Mouse (Mus musculus) c-Kit-positive CD71-negative TER-119-negative erythroid progenitor cells, embryonic 14.5 days (primary cell): ENCODE data around the gene E330034G19Rik.
"Not testable (repeated sequence)": the region's sequence is repeated elsewhere in the genome, so short reads cannot be mapped to it uniquely, and the experiment has no call there.

Experiments
- DNase-seq: peaks from one replicate; pipeline ENCODE4 v3.0.0-alpha.2; 2013; ENCODE audit warnings: low read depth

E330034G19Rik gene

DNA sequence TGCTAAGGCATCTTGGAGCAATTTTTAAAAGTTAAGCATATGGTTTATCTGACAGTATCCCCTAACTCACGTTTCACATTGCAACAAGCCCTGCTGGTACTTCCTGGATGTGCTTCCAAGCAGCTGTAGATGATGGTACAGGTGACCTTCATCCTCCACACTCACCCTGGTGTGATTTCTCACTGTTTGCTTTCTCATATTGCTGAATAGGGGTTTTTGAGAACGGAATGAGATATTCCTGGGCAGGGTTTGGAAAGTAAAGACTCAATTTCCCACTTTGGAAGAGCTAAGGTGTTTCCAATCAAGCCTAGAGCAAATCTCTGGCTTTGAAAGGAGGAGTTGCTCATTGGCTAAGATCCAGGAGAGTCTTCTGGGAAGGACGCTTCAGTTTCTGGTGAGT is at the start of gene E330034G19Rik:
E330034G19Rik (plus strand) TSS at position 301 of the 400 bp plus-strand sequence.
- no peak for DNase-seq

DNA sequence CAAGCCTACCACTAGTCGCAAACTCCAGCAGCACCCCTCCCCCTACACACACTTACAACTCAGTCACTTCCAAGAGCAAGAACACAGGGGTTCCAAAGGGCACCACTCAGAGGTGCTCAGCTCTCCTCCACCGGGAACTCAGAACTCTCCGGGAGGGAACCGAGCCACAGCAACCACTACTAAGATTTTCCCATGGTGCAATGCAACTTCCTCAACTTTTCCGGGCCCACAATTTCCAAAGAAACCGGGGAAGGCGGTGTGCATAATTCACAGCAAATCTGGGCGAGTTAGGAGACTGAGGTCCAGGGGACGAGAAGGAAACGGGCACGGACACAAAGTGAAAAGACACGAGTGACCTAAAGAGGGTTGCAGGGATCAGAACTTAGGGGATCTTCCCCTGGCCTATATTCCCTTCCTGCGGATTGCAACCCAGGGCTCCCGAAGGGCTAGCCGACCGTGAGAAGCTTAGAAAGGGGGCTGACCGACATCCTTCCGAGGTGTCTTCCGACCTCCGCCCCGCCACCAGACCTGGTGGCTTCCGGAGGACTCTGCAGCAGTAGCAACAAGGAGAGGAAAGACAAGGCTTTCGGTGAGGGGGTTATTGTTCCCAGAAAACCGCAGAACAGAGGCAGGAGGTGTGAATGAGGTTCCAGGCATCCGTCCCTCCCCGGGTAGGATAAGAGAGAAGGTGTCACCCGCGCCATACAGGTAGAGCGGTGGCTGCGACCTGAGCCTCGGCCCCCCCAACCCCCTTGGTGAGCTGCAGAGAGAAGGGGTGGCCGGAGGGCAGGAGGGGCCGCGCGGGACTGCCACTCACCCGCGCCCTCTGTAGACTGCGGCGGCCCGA is 48.5 kb upstream of the E330034G19Rik start:
- no peak for DNase-seq

GRCm38 (mm10) chr14:24245177-24246081 is 47.6 kb upstream of the E330034G19Rik start, which contains the start of gene Dlg5:
TSS of gene Dlg5 (minus strand) at chr14:24245920.
- no peak for DNase-seq

DNA sequence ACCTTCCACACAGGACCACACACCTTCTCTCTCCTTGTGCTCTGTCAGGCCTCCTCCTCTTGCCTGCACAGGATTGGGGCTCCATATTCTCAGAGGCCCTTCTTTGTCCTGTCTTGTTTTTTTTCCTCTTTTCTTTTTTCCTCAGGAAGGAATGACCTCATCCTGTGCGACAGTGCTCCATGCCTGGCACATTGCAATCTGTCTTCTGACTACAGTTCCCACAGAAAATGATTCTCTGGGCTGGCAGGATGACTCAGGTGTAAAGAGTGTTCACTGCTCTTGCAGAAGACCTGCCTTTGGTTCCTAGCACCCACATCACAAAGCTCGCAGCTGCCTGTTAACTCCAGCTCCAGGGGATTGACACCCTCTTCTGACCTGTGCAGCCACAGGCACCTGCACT is 43.1 kb upstream of the E330034G19Rik start:
- DNase-seq = no peak

- no peak for DNase-seq
Measured at GRCm38 (mm10) chr14:24251326-24251725, 41.7 kb upstream of the E330034G19Rik start.

- no peak for DNase-seq
Measured at GRCm38 (mm10) chr14:24253611-24254202, 39.3 kb upstream of the E330034G19Rik start.

GRCm38 (mm10) chr14:24255956-24256355 is 37.1 kb upstream of the E330034G19Rik start:
- DNase-seq = no peak

GRCm38 (mm10) chr14:24260391-24260790 is 32.6 kb upstream of the E330034G19Rik start:
- no peak for DNase-seq

- DNase-seq = no peak
Measured at GRCm38 (mm10) chr14:24262382-24262781, 30.6 kb upstream of the E330034G19Rik start.

- no peak for DNase-seq
Measured at GRCm38 (mm10) chr14:24262915-24263314, 30.1 kb upstream of the E330034G19Rik start.

DNA sequence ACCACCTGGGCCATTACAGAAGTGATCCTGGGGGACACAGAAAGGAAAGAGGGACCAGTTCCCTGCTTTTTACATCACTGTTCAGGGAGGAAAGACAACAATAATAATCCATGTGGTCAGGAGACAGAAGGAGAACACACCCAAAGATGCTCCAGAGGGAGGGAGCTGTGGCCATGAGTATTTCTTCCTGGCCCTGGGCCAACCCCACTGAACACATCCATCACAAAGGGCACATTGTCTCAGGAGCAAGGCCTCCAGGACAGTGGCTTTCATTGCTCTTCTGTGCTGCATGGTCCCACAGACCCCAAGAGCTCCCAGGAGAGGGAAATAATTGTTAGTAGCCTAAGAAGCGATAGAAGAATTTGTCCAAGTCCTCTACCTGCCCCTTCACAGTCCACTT is 23.4 kb upstream of the E330034G19Rik start:
- no peak for DNase-seq

DNA sequence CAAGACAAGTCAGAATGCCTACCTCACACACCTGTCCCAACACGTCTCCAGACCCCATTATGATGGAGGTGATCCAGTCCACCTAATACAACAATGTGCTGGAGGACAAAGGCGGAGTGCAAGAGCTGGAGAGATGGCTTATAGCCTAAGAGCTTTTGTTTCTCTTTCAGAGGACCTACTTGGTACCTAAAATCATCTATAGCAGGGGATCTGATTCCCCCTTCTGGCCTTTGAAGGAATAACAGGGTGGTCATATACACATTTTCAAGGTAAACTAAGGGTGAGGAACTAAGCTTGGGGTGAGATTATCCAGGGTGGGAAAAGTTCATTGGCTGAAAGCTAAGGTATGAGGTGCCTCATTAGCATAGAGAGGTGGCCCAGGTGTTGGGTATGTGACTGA is 19.4 kb upstream of the E330034G19Rik start:
- peak; percentile 8 for DNase-seq

DNA sequence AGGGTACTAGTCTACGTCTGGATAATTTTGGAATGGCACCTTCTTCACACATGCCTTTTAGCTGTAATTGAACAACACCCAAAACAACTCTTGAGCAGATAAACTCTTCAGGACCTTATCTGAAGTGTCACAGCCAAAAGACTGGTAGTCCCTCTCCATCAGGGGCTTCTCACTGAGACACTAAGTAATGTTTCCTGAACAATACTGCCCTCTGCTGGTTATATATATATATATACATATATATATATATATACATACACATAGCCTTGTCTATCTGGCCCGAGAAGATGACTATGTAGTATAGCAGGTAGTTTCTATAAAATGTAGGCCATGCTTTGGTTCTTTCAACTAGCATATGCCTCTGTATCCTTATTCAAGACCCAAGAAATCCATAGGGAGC is 17.5 kb upstream of the E330034G19Rik start:
- DNase-seq = peak; percentile 2

DNA sequence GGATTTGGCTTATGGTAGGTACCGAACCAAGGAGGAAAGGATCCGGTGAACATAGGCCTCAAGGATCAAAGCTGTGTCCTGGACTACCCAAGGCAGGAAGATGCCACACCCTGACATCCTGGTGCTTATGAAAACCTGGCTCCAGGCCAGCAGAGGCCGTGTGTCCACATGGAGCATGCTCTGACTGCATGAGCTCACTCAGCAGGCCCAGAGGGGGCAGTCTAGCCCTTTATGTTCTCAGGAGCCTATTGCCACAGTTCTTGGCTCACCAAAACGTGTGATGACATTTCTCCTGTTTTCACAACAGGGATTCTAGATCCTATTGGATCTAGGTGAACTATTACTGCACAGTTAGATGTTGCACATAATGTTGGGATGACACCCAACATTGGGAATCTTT is 11.7 kb upstream of the E330034G19Rik start:
- DNase-seq = no peak

- DNase-seq = no peak
Measured at GRCm38 (mm10) chr14:24282276-24282675, 10.7 kb upstream of the E330034G19Rik start.

DNA sequence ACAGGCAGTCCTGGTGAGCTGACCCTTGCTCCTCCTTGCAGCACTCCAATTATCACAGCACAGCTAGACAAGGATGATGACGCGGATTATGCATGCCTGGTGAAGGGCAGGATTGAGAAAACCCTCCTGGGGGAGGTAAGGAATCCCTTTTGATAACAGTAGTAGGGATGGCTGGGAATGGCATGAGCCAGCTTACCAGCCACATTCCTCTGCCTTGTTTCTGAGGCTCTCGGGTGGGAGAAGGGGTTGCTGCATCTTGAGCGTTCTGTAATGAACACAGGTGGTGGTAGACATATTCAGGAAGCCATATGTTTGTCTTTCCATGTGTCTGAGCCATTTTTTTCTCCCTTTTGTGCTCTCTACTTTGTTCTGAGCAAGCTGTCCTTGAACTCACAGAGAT is 6.9 kb upstream of the E330034G19Rik start:
- no peak for DNase-seq

- DNase-seq = no peak
Measured at GRCm38 (mm10) chr14:24290726-24291125, 2.3 kb upstream of the E330034G19Rik start.

- DNase-seq = no peak
Measured at GRCm38 (mm10) chr14:24293631-24294030, 617 bp downstream of the E330034G19Rik start.

DNA sequence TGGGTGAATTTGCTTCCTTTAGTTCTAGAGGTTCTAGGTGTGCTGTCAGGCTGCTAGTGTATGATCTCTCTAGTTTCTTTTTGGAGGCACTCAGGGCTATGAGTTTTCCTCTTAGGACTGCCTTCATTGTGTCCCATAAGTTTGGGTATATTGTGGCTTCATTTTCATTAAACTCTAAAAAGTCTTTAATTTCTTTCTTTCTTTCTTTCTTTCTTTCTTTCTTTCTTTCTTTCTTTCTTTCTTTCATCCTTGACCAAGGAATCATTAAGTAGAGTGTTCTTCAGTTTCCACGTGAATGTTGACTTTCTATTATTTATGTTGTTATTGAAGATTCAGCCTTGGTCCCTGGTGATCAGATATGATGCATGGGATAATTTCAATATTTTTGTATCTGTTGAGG is 9.1 kb downstream of the E330034G19Rik start:
- DNase-seq = not testable (repeated sequence)

DNA sequence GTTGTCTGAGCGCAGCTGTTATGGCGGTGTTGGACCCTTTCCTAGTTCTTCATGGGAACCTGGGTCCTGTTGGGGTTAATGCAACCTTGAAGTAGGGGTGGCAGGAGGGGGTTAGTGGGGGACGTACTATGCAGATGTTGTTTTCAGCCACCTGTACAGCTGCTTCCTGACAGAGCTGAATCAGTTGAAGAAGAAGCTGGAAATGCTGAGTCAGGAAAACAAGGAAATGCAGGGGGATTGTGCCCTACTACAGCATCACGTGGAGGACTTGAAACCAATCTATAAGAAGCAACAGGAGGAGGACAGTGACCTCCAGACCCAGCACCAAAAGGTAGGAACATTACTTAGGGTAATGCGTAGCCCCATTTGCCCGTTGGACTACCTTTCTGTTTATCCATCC is 13.7 kb downstream of the E330034G19Rik start:
- no peak for DNase-seq

DNA sequence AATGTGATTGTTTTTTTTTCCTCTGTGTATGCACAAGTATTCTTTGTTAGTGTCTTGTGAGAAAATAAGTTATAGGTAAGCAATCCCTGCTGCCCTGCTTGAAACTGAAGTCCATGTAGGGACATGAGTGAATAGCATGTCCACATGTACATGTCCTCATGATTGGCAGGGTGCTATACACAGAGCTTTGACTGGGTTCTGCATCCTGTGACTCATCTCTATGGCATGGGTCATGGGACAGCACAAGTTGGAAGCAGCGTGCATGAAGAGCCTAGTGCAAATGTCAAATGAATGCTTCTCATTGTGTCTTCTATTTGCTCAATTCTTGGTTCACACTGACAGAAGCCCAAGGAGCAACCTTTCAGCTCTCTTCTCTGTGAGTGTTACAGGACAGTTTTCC is 14.1 kb downstream of the E330034G19Rik start:
- DNase-seq = no peak

GRCm38 (mm10) chr14:24311110-24311509 is 18.1 kb downstream of the E330034G19Rik start:
- peak; percentile 38 for DNase-seq
